Mouse (Mus musculus) erythroblast, embryonic 14.5 days (primary cell): ENCODE measurements around the gene Ctsf. TPM values are rescaled to one million over a fixed set of nuclear protein-coding genes. Genes with fewer than 3 reads are reported as not detected.
"Not testable (repeated sequence)": the region's sequence is repeated elsewhere in the genome, so short reads cannot be mapped to it uniquely, and the experiment has no call there.

Experiments
- H3K27me3 ChIP-seq: 2 replicates; pipeline ENCODE4 v1.6.1; 2012; ENCODE audit warnings: inconsistent platforms; ENCODE audit not compliant: control insufficient read depth
- H3K36me3 ChIP-seq: 2 replicates; pipeline ENCODE4 v1.6.1; 2012; ENCODE audit warnings: mild to moderate bottlenecking, inconsistent platforms; ENCODE audit not compliant: control insufficient read depth
- H3K4me1 ChIP-seq: 2 replicates; pipeline ENCODE4 v1.6.1; 2012; ENCODE audit warnings: inconsistent platforms; ENCODE audit not compliant: control insufficient read depth
- H3K4me3 ChIP-seq: replicated peaks from 2 replicates; pipeline ENCODE3; 2012; ENCODE audit warnings: moderate library complexity, mild to moderate bottlenecking, inconsistent platforms
- H3K9me3 ChIP-seq: 2 replicates; pipeline ENCODE4 v1.6.1; 2012; ENCODE audit warnings: low read length, inconsistent platforms, mixed read lengths; ENCODE audit not compliant: control insufficient read depth
- GATA1 ChIP-seq: IDR thresholded peaks from 2 replicates; pipeline ENCODE4 v1.6.1; 2012; ENCODE audit warnings: low read length, inconsistent platforms, mixed read lengths
- TAL1 ChIP-seq: IDR thresholded peaks from 3 replicates; pipeline ENCODE4 v1.6.1; 2012; ENCODE audit warnings: low read length, inconsistent platforms, mixed read lengths
- polyA plus RNA-seq: library from polyadenylated mRNA; stranded (reverse); fragments of >175 nt; gene quantifications from 2 replicates; pipeline ENCODE4 v1.2.3, GENCODE M21; 2012

Ctsf gene
- 12.0 and 15.6 TPM in 2 replicates for polyA plus RNA-seq

GRCm38 (mm10) chr19:4854552-4855469 lies at the start of gene Ctsf:
Ctsf (plus strand) TSS chr19:4855130.
- Histone ChIP-seq H3K4me1 (peaks cover 54% of the 10 kb centered on the region), H3K9me3 (peaks cover 5% of the 10 kb centered on the region; the same call in 1 of the 2 replicates), H3K4me3 (peak within 1 kb of the TSS; percentile 66), H3K27me3 (peaks cover 70% of the 10 kb centered on the region), H3K36me3 (peaks cover 34% of the 10 kb centered on the region)
- TF ChIP-seq GATA1: no peak
- no peak for TF ChIP-seq TAL1

- no peaks in the 10 kb centered on the region for H3K9me3 ChIP-seq
- peaks cover 45% of the 10 kb centered on the region for H3K4me1 ChIP-seq
- peaks cover 4% of the 10 kb centered on the region for H3K27me3 ChIP-seq
- H3K4me3 ChIP-seq: peak overlapping the region; percentile 90
- TF ChIP-seq GATA1 (no peak), TAL1 (no peak)
- peaks cover 32% of the 10 kb centered on the region for H3K36me3 ChIP-seq
These were observed 44.6 kb upstream of the Ctsf start for GRCm38 (mm10) chr19:4810309-4810708.

- no peak for TF ChIP-seq GATA1
- no peak for TF ChIP-seq TAL1
- Histone ChIP-seq H3K4me1 (peaks cover 43% of the 10 kb centered on the region), H3K36me3 (peaks cover 28% of the 10 kb centered on the region), H3K27me3 (peaks cover 5% of the 10 kb centered on the region), H3K9me3 (no peaks in the 10 kb centered on the region; the same call in 1 of the 2 replicates), H3K4me3 (peak overlapping the region; percentile 90)
These were observed 44.2 kb upstream of the Ctsf start for GRCm38 (mm10) chr19:4810746-4811062.

- H3K27me3 ChIP-seq: peaks cover 5% of the 10 kb centered on the region
These were observed 43.6 kb upstream of the Ctsf start, which contains the start of the genes Gm21992 and Rbm14 for GRCm38 (mm10) chr19:4811063-4811908. Gm21992 (minus strand) TSS chr19:4811612. Rbm14 (minus strand) TSS chr19:4811634.

GRCm38 (mm10) chr19:4811909-4812242 lies 43.1 kb upstream of the Ctsf start:
- Histone ChIP-seq H3K9me3 (no peaks in the 10 kb centered on the region; the same call in 1 of the 2 replicates), H3K4me3 (peak overlapping the region; percentile 90), H3K4me1 (peaks cover 35% of the 10 kb centered on the region), H3K27me3 (peaks cover 5% of the 10 kb centered on the region), H3K36me3 (peaks cover 17% of the 10 kb centered on the region)
- TF ChIP-seq GATA1 (no peak), TAL1 (no peak)

More at GRCm38 (mm10) chr19:4811063-4811908, 43.6 kb upstream of the Ctsf start, which contains the start of the genes Gm21992 and Rbm14:
- Histone ChIP-seq H3K4me3 (peak within 1 kb of the TSS; percentile 90), H3K9me3 (no peaks in the 10 kb centered on the region; the same call in 1 of the 2 replicates), H3K4me1 (peaks cover 40% of the 10 kb centered on the region), H3K36me3 (peaks cover 23% of the 10 kb centered on the region)
- TF ChIP-seq TAL1: no peak
- TF ChIP-seq GATA1: no peak

- peaks cover 13% of the 10 kb centered on the region for H3K36me3 ChIP-seq
These were observed 42.5 kb upstream of the Ctsf start for GRCm38 (mm10) chr19:4812334-4812949.

GRCm38 (mm10) chr19:4813015-4813414 lies 41.9 kb upstream of the Ctsf start:
- Histone ChIP-seq H3K36me3 (peaks cover 8% of the 10 kb centered on the region), H3K27me3 (peaks cover 14% of the 10 kb centered on the region), H3K4me3 (no peak overlapping the region), H3K9me3 (no peaks in the 10 kb centered on the region; the same call in 1 of the 2 replicates), H3K4me1 (peaks cover 26% of the 10 kb centered on the region)
- TF ChIP-seq TAL1 (no peak), GATA1 (no peak)

More at GRCm38 (mm10) chr19:4812334-4812949, 42.5 kb upstream of the Ctsf start:
- not testable (repeated sequence) for H3K9me3 ChIP-seq, H3K27me3 ChIP-seq
- H3K4me3 ChIP-seq: peak overlapping the region; percentile 90
- H3K4me1 ChIP-seq: peaks cover 32% of the 10 kb centered on the region

GRCm38 (mm10) chr19:4817182-4817835 lies 37.6 kb upstream of the Ctsf start:
- Histone ChIP-seq H3K4me1 (peaks cover 2% of the 10 kb centered on the region), H3K36me3 (no peaks in the 10 kb centered on the region), H3K27me3 (peaks cover 23% of the 10 kb centered on the region), H3K4me3 (no peak overlapping the region), H3K9me3 (no peaks in the 10 kb centered on the region; the same call in 1 of the 2 replicates)
- TF ChIP-seq GATA1 (no peak), TAL1 (no peak)
